Mouse (Mus musculus) left cerebral cortex, adult 8-10 months (tissue): ENCODE measurements at regions not wholly inside any gene's neighbourhood (a gene's known extent, or its start where the extent isn't known, plus 50 kb on each side); places are given as distances from the start of the nearest gene placed in this dataset.

ENCODE experiments used
- DNase-seq, 2 experiments: peaks; one replicate each; pipeline ENCODE4 v3.0.0; 2022; ENCODE audit warnings: low spot score in 2 of 2

GRCm38 (mm10) chr9:100266528-100267387 is 219.8 kb downstream of the Il20rb start:
- DNase-seq: no peak

GRCm38 (mm10) chr9:100252409-100252808 is 234.2 kb downstream of the Il20rb start:
- no peak for DNase-seq
